Mouse (Mus musculus) kidney, adult 2 months (tissue): ENCODE results near the gene Avil.

Experiments used
- CTCF ChIP-seq: fragments of 200-500 bp; conservative IDR thresholded peaks from 2 replicates; pipeline ENCODE4 v1.5.1; 2011; ENCODE audit warnings: low read depth, mild to moderate bottlenecking, control low read depth, low read length, moderate library complexity, mixed read lengths; ENCODE audit not compliant: insufficient read depth, insufficient read length
- POLR2A ChIP-seq: fragments of 200-500 bp; IDR thresholded peaks from one replicate; pipeline ENCODE4 v1.6.1; 2011; ENCODE audit warnings: low read depth, low read length, control low read depth

GRCm38 (mm10) chr10:127002056-127002455 is 1.5 kb downstream of the Avil start:
- TF ChIP-seq POLR2A: no peak
- TF ChIP-seq CTCF: no peak
